Mouse (Mus musculus) intestine, postnatal 0 days (tissue): ENCODE data around the gene Rimbp2. TPM values are rescaled to one million over a fixed set of nuclear protein-coding genes. Genes with fewer than 3 reads are reported as not detected.

ENCODE experiments used
- ATAC-seq: fragments of 200-750 bp; cut with Nextera tagmentation; 2 replicates; pipeline ENCODE4 v1.8.0; 2017; ENCODE audit warnings: mild to moderate bottlenecking, moderate TSS enrichment, moderate library complexity
- H3K27ac ChIP-seq: fragments of 300-500 bp; sonication (generic); 2 replicates; pipeline ENCODE4 v1.5.1; 2014; ENCODE audit warnings: mild to moderate bottlenecking, low read depth, low read length, moderate library complexity
- H3K27me3 ChIP-seq: fragments of 300-500 bp; sonication (generic); replicated peaks from 2 replicates; pipeline ENCODE4 v1.6.1; 2014; ENCODE audit warnings: low read length, mixed read lengths; ENCODE audit not compliant: control insufficient read depth, insufficient read depth
- H3K36me3 ChIP-seq: fragments of 300-500 bp; sonication (generic); 2 replicates; pipeline ENCODE4 v1.6.1; 2014; ENCODE audit warnings: mild to moderate bottlenecking, moderate library complexity; ENCODE audit not compliant: control insufficient read depth, insufficient read depth
- H3K4me1 ChIP-seq: fragments of 300-500 bp; sonication (generic); replicated peaks from 2 replicates; pipeline ENCODE4 v1.6.1; 2014; ENCODE audit warnings: antibody characterized with exemption, low read length, mixed read lengths; ENCODE audit not compliant: control insufficient read depth, insufficient read depth
- H3K4me2 ChIP-seq: fragments of 300-500 bp; sonication (generic); replicated peaks from 2 replicates; pipeline ENCODE4 v1.6.1; 2014; ENCODE audit warnings: low read depth, mild to moderate bottlenecking, moderate library complexity
- H3K4me3 ChIP-seq: fragments of 300-500 bp; sonication (generic); 2 replicates; pipeline ENCODE4 v1.5.1; 2014; ENCODE audit warnings: low read depth, low read length
- H3K9ac ChIP-seq: fragments of 300-500 bp; sonication (generic); 2 replicates; pipeline ENCODE4 v1.6.1; 2014; ENCODE audit warnings: mild to moderate bottlenecking, low read depth, low read length
- H3K9me3 ChIP-seq: fragments of 300-500 bp; sonication (generic); 2 replicates; pipeline ENCODE4 v1.6.1; 2016; ENCODE audit warnings: mixed run types; ENCODE audit not compliant: control insufficient read depth
- CTCF ChIP-seq: sonication (generic); IDR thresholded peaks from 2 replicates; pipeline ENCODE4 v1.5.1; 2016; ENCODE audit warnings: low read depth, mild to moderate bottlenecking, control low read depth, antibody characterized with exemption, moderate library complexity
- WGBS: fragments of 180-500 bp; shearing (Covaris S2); extraction: QIAGEN DNeasy Blood & Tissue Kit; methylation state at CpG from one replicate; pipeline ENCODE4 v1.1.7; 2014; 5-methylcytosine and 5-hydroxymethylcytosine counted together
- polyA plus RNA-seq: library from polyadenylated mRNA; unstranded; fragments of >200 nt; fragmentation: Nextera tagmentation; extraction: Ambion mirVana; gene quantifications from 2 replicates; pipeline ENCODE4 v1.2.1, GENCODE M21; 2015

The Rimbp2 gene
- polyA plus RNA-seq, 1 experiment from 2014 or later = 0.13 TPM

GRCm38 (mm10) chr5:128845033-128845432, 108.3 kb downstream of the Rimbp2 start:
- Histone ChIP-seq H3K27me3 (no peaks in the 10 kb centered on the region), H3K4me2 (no peak overlapping the region), H3K36me3 (no peaks in the 10 kb centered on the region), H3K27ac (no peak overlapping the region), H3K4me3 (no peak overlapping the region), H3K9me3 (no peaks in the 10 kb centered on the region), H3K4me1 (no peaks in the 10 kb centered on the region), H3K9ac (no peak overlapping the region)
- no peak for TF ChIP-seq CTCF
- ATAC-seq = no peak
- WGBS = 84% methylated on average over 11 of the region's 11 CpGs

- 48% methylated on average over 2 of the region's 2 CpGs for WGBS
- 0 out of 2 replicates have a peak, but pooled peaks have one; percentile 21 for TF ChIP-seq CTCF
- Histone ChIP-seq H3K4me1 (no peaks in the 10 kb centered on the region), H3K4me3 (no peak overlapping the region), H3K9me3 (no peaks in the 10 kb centered on the region), H3K4me2 (no peak overlapping the region), H3K36me3 (no peaks in the 10 kb centered on the region), H3K9ac (no peak overlapping the region), H3K27ac (no peak overlapping the region), H3K27me3 (no peaks in the 10 kb centered on the region)
- ATAC-seq = no peak
These were observed 109.3 kb downstream of the Rimbp2 start for GRCm38 (mm10) chr5:128843982-128844381.

GRCm38 (mm10) chr5:128841541-128841940, 111.7 kb downstream of the Rimbp2 start:
- H3K9ac ChIP-seq = no peak overlapping the region
- no peak for TF ChIP-seq CTCF
- no peak for ATAC-seq

GRCm38 (mm10) chr5:128837045-128837444, 116.2 kb downstream of the Rimbp2 start:
- H3K9ac ChIP-seq = no peak overlapping the region
- no peak for TF ChIP-seq CTCF
- H3K4me2 ChIP-seq = no peak overlapping the region
- no peaks in the 10 kb centered on the region for H3K9me3 ChIP-seq
- no peak for ATAC-seq
- no peaks in the 10 kb centered on the region for H3K4me1 ChIP-seq
- no peaks in the 10 kb centered on the region for H3K27me3 ChIP-seq
- 85% methylated on average over 7 of the region's 7 CpGs for WGBS
- H3K4me3 ChIP-seq = no peak overlapping the region
- no peaks in the 10 kb centered on the region for H3K36me3 ChIP-seq
- no peak overlapping the region for H3K27ac ChIP-seq

More at GRCm38 (mm10) chr5:128841541-128841940, 111.7 kb downstream of the Rimbp2 start:
- Histone ChIP-seq H3K27ac (no peak overlapping the region), H3K4me2 (no peak overlapping the region), H3K9me3 (no peaks in the 10 kb centered on the region), H3K36me3 (no peaks in the 10 kb centered on the region), H3K27me3 (no peaks in the 10 kb centered on the region), H3K4me3 (no peak overlapping the region), H3K4me1 (no peaks in the 10 kb centered on the region)
- WGBS = 59% methylated on average over 4 of the region's 4 CpGs

GRCm38 (mm10) chr5:128834126-128834525, 119.2 kb downstream of the Rimbp2 start:
- Histone ChIP-seq H3K4me2 (no peak overlapping the region), H3K4me3 (no peak overlapping the region), H3K36me3 (no peaks in the 10 kb centered on the region), H3K27ac (no peak overlapping the region), H3K9ac (no peak overlapping the region), H3K27me3 (no peaks in the 10 kb centered on the region), H3K4me1 (no peaks in the 10 kb centered on the region), H3K9me3 (no peaks in the 10 kb centered on the region)
- TF ChIP-seq CTCF = no peak
- ATAC-seq = no peak
- 61% methylated on average over 8 of the region's 8 CpGs for WGBS

- Histone ChIP-seq H3K4me3 (no peak overlapping the region), H3K9me3 (no peaks in the 10 kb centered on the region), H3K9ac (no peak overlapping the region), H3K4me1 (no peaks in the 10 kb centered on the region), H3K27ac (no peak overlapping the region), H3K36me3 (no peaks in the 10 kb centered on the region), H3K27me3 (no peaks in the 10 kb centered on the region), H3K4me2 (no peak overlapping the region)
- 84% methylated on average over 3 of the region's 3 CpGs for WGBS
- ATAC-seq = no peak
- TF ChIP-seq CTCF = no peak
These were observed 130.4 kb downstream of the Rimbp2 start for GRCm38 (mm10) chr5:128822843-128823242.
